Mouse (Mus musculus): ENCODE measurements around the gene Cyfip1.
"Not testable (repeated sequence)": the region's sequence is repeated elsewhere in the genome, so short reads cannot be mapped to it uniquely, and the experiment has no call there.

The Cyfip1 gene

GRCm38 (mm10) chr7:55859956-55860355 is 18.4 kb downstream of the Cyfip1 start:
- intact Hi-C loops (cut with DNase I): no loop called here

- intact Hi-C loops (cut with DNase I): no loop called here
These were observed 19.6 kb downstream of the Cyfip1 start for GRCm38 (mm10) chr7:55861175-55861574.

GRCm38 (mm10) chr7:55865044-55865443 is 23.5 kb downstream of the Cyfip1 start:
- intact Hi-C loops (cut with DNase I): no loop called here

- intact Hi-C loops (cut with DNase I): no loop called here
These were observed 24.3 kb downstream of the Cyfip1 start for GRCm38 (mm10) chr7:55865750-55866416.

GRCm38 (mm10) chr7:55868247-55868646 is 26.7 kb downstream of the Cyfip1 start:
- intact Hi-C loops (cut with DNase I): no loop called here

- intact Hi-C loops (cut with DNase I): no loop called here
These were observed 27.7 kb downstream of the Cyfip1 start for GRCm38 (mm10) chr7:55869220-55869619.

GRCm38 (mm10) chr7:55870340-55871020 is 28.9 kb downstream of the Cyfip1 start:
- intact Hi-C loops (cut with DNase I): no loop called here

GRCm38 (mm10) chr7:55871476-55871875 is 29.9 kb downstream of the Cyfip1 start:
- intact Hi-C loops (cut with DNase I): no loop called here

GRCm38 (mm10) chr7:55874703-55875102 is 33.2 kb downstream of the Cyfip1 start:
- intact Hi-C loops (cut with DNase I): no loop called here

- intact Hi-C loops (cut with DNase I): no loop called here
These were observed 36.2 kb downstream of the Cyfip1 start for GRCm38 (mm10) chr7:55877721-55878120.

- intact Hi-C loops (cut with DNase I): no loop called here
These were observed 39.3 kb downstream of the Cyfip1 start for GRCm38 (mm10) chr7:55880882-55881281.

GRCm38 (mm10) chr7:55888603-55889002 is 47.1 kb downstream of the Cyfip1 start:
- intact Hi-C loops (cut with DNase I): no loop called here

- intact Hi-C loops (cut with DNase I): loop anchor here (5.0 kb wide), 1 partner anchor 68 kb away; no protein-coding TSS in a partner anchor
These were observed 48.5 kb downstream of the Cyfip1 start for GRCm38 (mm10) chr7:55889996-55890395.

- intact Hi-C loops (cut with DNase I): loop anchor here (5.0 kb wide), 1 partner anchor 68 kb away; no protein-coding TSS in a partner anchor
These were observed 49.2 kb downstream of the Cyfip1 start for GRCm38 (mm10) chr7:55890731-55891130.

- intact Hi-C loops (cut with DNase I): loop anchor here (5.0 kb wide), 1 partner anchor 69 kb away; no protein-coding TSS in a partner anchor
These were observed 50.3 kb downstream of the Cyfip1 start for GRCm38 (mm10) chr7:55891797-55892196.

- intact Hi-C loops (cut with DNase I): no loop called here
These were observed 62.2 kb downstream of the Cyfip1 start for GRCm38 (mm10) chr7:55903766-55904165.

- intact Hi-C loops (cut with DNase I): no loop called here
These were observed 63.9 kb downstream of the Cyfip1 start for GRCm38 (mm10) chr7:55905449-55905848.

GRCm38 (mm10) chr7:55909519-55909918 is 68.0 kb downstream of the Cyfip1 start:
- intact Hi-C loops (cut with DNase I): no loop called here

GRCm38 (mm10) chr7:55910356-55910755 is 68.8 kb downstream of the Cyfip1 start:
- intact Hi-C loops (cut with DNase I): no loop called here

- intact Hi-C loops (cut with DNase I): no loop called here
These were observed 69.8 kb downstream of the Cyfip1 start for GRCm38 (mm10) chr7:55911371-55911770.

- intact Hi-C loops (cut with DNase I): no loop called here
These were observed 70.6 kb downstream of the Cyfip1 start for GRCm38 (mm10) chr7:55912118-55912517.

GRCm38 (mm10) chr7:55918365-55918764 is 76.8 kb downstream of the Cyfip1 start:
- intact Hi-C loops (cut with DNase I): not testable (repeated sequence)

- intact Hi-C loops (cut with DNase I): no loop called here
These were observed 85.7 kb downstream of the Cyfip1 start for GRCm38 (mm10) chr7:55927262-55927661.

All from adrenal gland (tissue).